Mouse (Mus musculus) CH12.LX (cell line): ENCODE data around the gene Anapc13. TPM values are rescaled to one million over a fixed set of nuclear protein-coding genes. Genes with fewer than 3 reads are reported as not detected.

Experiments used
- DNase-seq: peaks from one replicate; pipeline ENCODE4 v3.0.0-alpha.2; 2013; ENCODE audit errors: extremely low read depth
- H3K27ac ChIP-seq: 2 replicates; pipeline ENCODE4 v1.5.1; 2012; ENCODE audit warnings: low read depth, mild to moderate bottlenecking, control low read depth, moderate library complexity; ENCODE audit not compliant: insufficient read depth
- H3K27me3 ChIP-seq: replicated peaks from 2 replicates; pipeline ENCODE3; 2012; ENCODE audit warnings: inconsistent platforms
- H3K36me3 ChIP-seq, 2 experiments: replicated peaks in 1 of 2; 2 replicates each; pipeline versions ENCODE3 to v1.6.1; 2012; ENCODE audit warnings: inconsistent platforms in 1 of 2, low read length in 1 of 2, mild to moderate bottlenecking in 1 of 2, mixed read lengths in 1 of 2, moderate library complexity in 1 of 2; ENCODE audit not compliant: control insufficient read depth in 1 of 2, insufficient read depth in 1 of 2
- H3K4me1 ChIP-seq, 2 experiments: 2 replicates each; pipeline ENCODE4 v1.6.1; 2012; ENCODE audit warnings: inconsistent platforms in 1 of 2, moderate library complexity in 1 of 2; ENCODE audit not compliant: insufficient read depth in 2 of 2, control insufficient read depth in 1 of 2
- H3K4me2 ChIP-seq: 2 replicates; pipeline ENCODE4 v1.6.1; 2012; ENCODE audit warnings: low read depth, mild to moderate bottlenecking, control low read depth; ENCODE audit not compliant: poor library complexity, insufficient read depth, severe bottlenecking
- H3K4me3 ChIP-seq, 3 experiments: fragments of 150-350 bp in 1 of 3; sonication (generic) in 1 of 3; replicated peaks in 1 of 3; 2 replicates each; pipeline versions ENCODE3 to v1.5.1; 2011 to 2012; ENCODE audit warnings: low read depth in 2 of 3, low read length in 2 of 3, mild to moderate bottlenecking in 2 of 3, moderate library complexity in 2 of 3, control low read depth in 1 of 3, improper control_type of control experiment in 1 of 3, inconsistent platforms in 1 of 3, mixed read lengths in 1 of 3; ENCODE audit not compliant: poor library complexity in 1 of 3
- H3K79me2 ChIP-seq: replicated peaks from 2 replicates; pipeline ENCODE4 v1.6.1; 2012; ENCODE audit warnings: mild to moderate bottlenecking, moderate library complexity; ENCODE audit not compliant: control insufficient read depth, poor library complexity, insufficient read depth, severe bottlenecking; ENCODE audit errors: extremely low read depth
- H3K9ac ChIP-seq: 2 replicates; pipeline ENCODE4 v1.6.1; 2012; ENCODE audit warnings: low read depth, mild to moderate bottlenecking, control low read depth, moderate library complexity; ENCODE audit not compliant: insufficient read depth
- H3K9me3 ChIP-seq: replicated peaks from 2 replicates; pipeline ENCODE3; 2012; ENCODE audit warnings: low read length, inconsistent platforms, mixed read lengths
- BHLHE40 ChIP-seq: IDR thresholded peaks from 2 replicates; pipeline ENCODE4 v1.6.1; 2011; ENCODE audit warnings: mild to moderate bottlenecking, low read depth, low read length, improper control_type of control experiment
- ETS1 ChIP-seq: conservative IDR thresholded peaks from 2 replicates; pipeline ENCODE4 v1.6.1; 2012; ENCODE audit warnings: low read depth, mild to moderate bottlenecking, inconsistent platforms, low read length, improper control_type of control experiment, moderate library complexity
- HCFC1 ChIP-seq: IDR thresholded peaks from 2 replicates; pipeline ENCODE4 v1.6.1; 2012; ENCODE audit warnings: low read depth, mild to moderate bottlenecking, inconsistent platforms, low read length, improper control_type of control experiment
- IRF4 ChIP-seq: IDR thresholded peaks from 2 replicates; pipeline ENCODE4 v1.6.1; 2014; ENCODE audit warnings: low read depth, mild to moderate bottlenecking, inconsistent platforms, low read length, improper control_type of control experiment
- JUN ChIP-seq: IDR thresholded peaks from 2 replicates; pipeline ENCODE4 v1.6.1; 2011; ENCODE audit warnings: low read depth, mild to moderate bottlenecking, low read length, improper control_type of control experiment, moderate library complexity; ENCODE audit not compliant: insufficient read depth
- JUND ChIP-seq: conservative IDR thresholded peaks from 2 replicates; pipeline ENCODE4 v1.6.1; 2011; ENCODE audit warnings: low read depth, low read length, improper control_type of control experiment
- KAT2A ChIP-seq: IDR thresholded peaks from 2 replicates; pipeline ENCODE4 v1.6.1; 2012; ENCODE audit warnings: low read length, improper control_type of control experiment, inconsistent platforms; ENCODE audit not compliant: insufficient replicate concordance
- MEF2A ChIP-seq: IDR thresholded peaks from 2 replicates; pipeline ENCODE4 v1.6.1; 2014; ENCODE audit warnings: low read depth, mild to moderate bottlenecking, inconsistent platforms, low read length, improper control_type of control experiment, borderline replicate concordance
- NELFE ChIP-seq: IDR thresholded peaks from 2 replicates; pipeline ENCODE4 v1.6.1; 2011; ENCODE audit warnings: low read depth, low read length, improper control_type of control experiment
- POLR2AphosphoS2 ChIP-seq: IDR thresholded peaks from 2 replicates; pipeline ENCODE4 v1.6.1; 2011; ENCODE audit warnings: low read depth, low read length, improper control_type of control experiment
- RAD21 ChIP-seq: IDR thresholded peaks from 2 replicates; pipeline ENCODE4 v1.6.1; 2011; ENCODE audit warnings: low read depth, mild to moderate bottlenecking, low read length, improper control_type of control experiment, moderate library complexity
- RCOR1 ChIP-seq: conservative IDR thresholded peaks from 2 replicates; pipeline ENCODE4 v1.6.1; 2012; ENCODE audit warnings: low read depth, mild to moderate bottlenecking, inconsistent platforms, low read length, improper control_type of control experiment
- SIN3A ChIP-seq: IDR thresholded peaks from 2 replicates; pipeline ENCODE4 v1.6.1; 2012; ENCODE audit warnings: low read length, improper control_type of control experiment, inconsistent platforms
- TBP ChIP-seq: conservative IDR thresholded peaks from 2 replicates; pipeline ENCODE4 v1.6.1; 2011; ENCODE audit warnings: low read depth, low read length, improper control_type of control experiment
- TCF12 ChIP-seq: IDR thresholded peaks from 2 replicates; pipeline ENCODE4 v1.6.1; 2014; ENCODE audit warnings: low read depth, mild to moderate bottlenecking, inconsistent platforms, low read length, improper control_type of control experiment
- UBTF ChIP-seq: IDR thresholded peaks from 2 replicates; pipeline ENCODE4 v1.6.1; 2012; ENCODE audit warnings: low read depth, mild to moderate bottlenecking, inconsistent platforms, low read length, improper control_type of control experiment, moderate library complexity
- USF1 ChIP-seq: IDR thresholded peaks from 2 replicates; pipeline ENCODE4 v1.6.1; 2014; ENCODE audit warnings: low read depth, mild to moderate bottlenecking, inconsistent platforms, low read length, improper control_type of control experiment
- ZC3H11A ChIP-seq: IDR thresholded peaks from 2 replicates; pipeline ENCODE4 v1.6.1; 2012; ENCODE audit warnings: low read depth, mild to moderate bottlenecking, inconsistent platforms, low read length, improper control_type of control experiment
- ZKSCAN1 ChIP-seq: IDR thresholded peaks from 2 replicates; pipeline ENCODE4 v1.6.1; 2012; ENCODE audit warnings: low read depth, inconsistent platforms, low read length, improper control_type of control experiment, borderline replicate concordance
- dilution Hi-C: fragments of 300-500 bp; cut with MboI; formaldehyde crosslinking; loops from 2 replicates; pipeline ENCODE4 v1.14.3; 2020; ENCODE audit warnings: low sequenced_read_pairs; ENCODE audit not compliant: extremely low pct_unique_long_range_greater_than_20kb, extremely low pct_ligation_motif_present
- in situ Hi-C: fragments of 300-500 bp; cut with MboI; formaldehyde crosslinking; loops from 3 replicates; pipeline ENCODE4 v1.14.3; 2019; ENCODE audit warnings: low sequenced_read_pairs, low pct_ligation_motif_present, low pct_unique_long_range_greater_than_20kb, mixed read lengths
- polyA plus RNA-seq: library from polyadenylated mRNA; unstranded; fragments of >175 nt; gene quantifications from 2 replicates; pipeline ENCODE4 v1.2.1, GENCODE M21; 2012; ENCODE audit warnings: low read depth; ENCODE audit not compliant: insufficient read length
- total RNA-seq, 2 experiments: library from RNA; depleted of rRNA; stranded (reverse); fragments of 300-350 nt in 1 of 2; fragments of >200 nt in 1 of 2; gene quantifications; 2 replicates each; pipeline ENCODE4 v1.2.3; 2012 to 2014

Anapc13 gene
- total and polyA plus RNA-seq, 3 experiments = 20.8 to 87.4 (median 62.6) TPM

GRCm38 (mm10) chr9:102643071-102643485 is 17.0 kb downstream of the Anapc13 start:
- Histone ChIP-seq H3K27ac (no peak overlapping the region), H3K4me2 (no peak overlapping the region)

DNA sequence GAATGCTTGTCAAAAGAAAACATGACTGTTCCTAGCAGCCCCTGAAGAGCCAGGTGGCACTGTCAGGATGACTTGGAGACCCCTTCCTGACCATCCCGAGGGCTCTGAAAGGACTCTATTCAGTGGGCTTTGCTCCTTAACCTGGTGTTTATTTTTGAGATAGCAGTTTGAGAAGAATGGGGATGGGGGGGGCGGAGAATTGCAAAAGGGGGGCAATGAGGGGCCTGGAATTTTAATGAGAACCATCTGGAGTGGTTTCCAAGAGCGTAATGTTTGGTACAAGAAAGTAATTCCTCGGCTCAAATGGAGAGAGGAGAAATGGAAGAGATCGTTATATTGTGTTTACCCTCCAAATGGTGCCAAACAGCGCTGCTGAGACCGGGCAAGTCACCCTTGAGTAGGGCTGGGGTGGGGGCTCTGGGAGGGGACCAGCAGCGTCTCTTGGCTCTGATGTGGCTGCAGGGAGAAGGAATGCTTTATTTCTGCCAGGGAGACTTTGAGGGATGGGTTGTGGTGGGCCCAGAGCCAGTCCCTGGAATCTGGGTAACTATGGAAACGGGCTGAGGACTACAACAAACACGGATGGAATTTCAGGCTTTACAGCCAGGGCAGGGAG is 17.5 kb downstream of the Anapc13 start:
- Histone ChIP-seq H3K27me3 (no peaks in the 10 kb centered on the region), H3K9me3 (no peaks in the 10 kb centered on the region), H3K27ac (no peak overlapping the region), H3K4me1 (no peaks in the 10 kb centered on the region), H3K4me3 (no peak overlapping the region), H3K79me2 (no peaks in the 10 kb centered on the region), H3K36me3 (no peaks in the 10 kb centered on the region), H3K9ac (no peak overlapping the region), H3K4me2 (no peak overlapping the region)
- TF ChIP-seq RAD21 (no peak), POLR2AphosphoS2 (no peak), ZKSCAN1 (no peak), JUND (no peak), UBTF (no peak), ZC3H11A (no peak), NELFE (no peak), SIN3A (no peak), TBP (no peak), HCFC1 (no peak), USF1 (no peak)
- dilution Hi-C loops (no loop called here), in situ Hi-C loops (no loop called here)
- no peak for DNase-seq

More at GRCm38 (mm10) chr9:102643071-102643485, 17.0 kb downstream of the Anapc13 start:
- Histone ChIP-seq H3K4me3 (no peak overlapping the region), H3K27me3 (no peaks in the 10 kb centered on the region), H3K9ac (no peak overlapping the region), H3K79me2 (no peaks in the 10 kb centered on the region), H3K9me3 (no peaks in the 10 kb centered on the region), H3K36me3 (no peaks in the 10 kb centered on the region), H3K4me1 (no peaks in the 10 kb centered on the region)
- in situ Hi-C loops = no loop called here
- no peak for DNase-seq
- TF ChIP-seq ZKSCAN1 = no peak
- no peak for TF ChIP-seq RCOR1
- no peak for TF ChIP-seq JUN
- TF ChIP-seq TCF12 = no peak
- TF ChIP-seq IRF4 = no peak
- no peak for TF ChIP-seq MEF2A
- no peak for TF ChIP-seq ETS1
- TF ChIP-seq KAT2A = no peak
- no peak for TF ChIP-seq BHLHE40
- dilution Hi-C loops = no loop called here
